Mouse (Mus musculus) lung, adult 2 months (tissue): ENCODE measurements at regions not wholly inside any gene's neighbourhood (a gene's known extent, or its start where the extent isn't known, plus 50 kb on each side); places are given as distances from the start of the nearest gene placed in this dataset.

Experiments used
- CTCF ChIP-seq: fragments of 200-500 bp; IDR thresholded peaks from 2 replicates; pipeline ENCODE4 v1.5.1; 2011; ENCODE audit warnings: mild to moderate bottlenecking, low read length, control low read depth; ENCODE audit not compliant: insufficient read depth
- POLR2A ChIP-seq: fragments of 200-500 bp; IDR thresholded peaks from 2 replicates; pipeline ENCODE4 v1.6.1; 2011; ENCODE audit warnings: low read depth, mild to moderate bottlenecking, control low read depth, low read length, borderline replicate concordance; ENCODE audit errors: extremely low read depth

- no peak for TF ChIP-seq CTCF
- TF ChIP-seq POLR2A: no peak
Measured at GRCm38 (mm10) chr17:51583277-51583676, 249.8 kb downstream of the Satb1 start.
